Mouse (Mus musculus) small intestine, adult 2 months (tissue): ENCODE results near the gene Plscr4.

Experiments
- CTCF ChIP-seq: fragments of 200-500 bp; IDR thresholded peaks from 2 replicates; pipeline ENCODE4 v1.5.1; 2012; ENCODE audit warnings: low read depth, mild to moderate bottlenecking, control low read depth, inconsistent platforms, low read length, moderate library complexity, mixed read lengths; ENCODE audit not compliant: insufficient replicate concordance, insufficient read length; ENCODE audit errors: extremely low read depth
- POLR2A ChIP-seq: fragments of 200-500 bp; IDR thresholded peaks from 2 replicates; pipeline ENCODE4 v1.6.1; 2012; ENCODE audit warnings: low read depth, mild to moderate bottlenecking, control low read depth, inconsistent platforms, low read length, moderate library complexity

- no peak for TF ChIP-seq CTCF
- TF ChIP-seq POLR2A, result no peak
These were observed 33.1 kb downstream of the Plscr4 start for GRCm38 (mm10) chr9:92490319-92490718.
